Mouse (Mus musculus) heart, postnatal 0 days (tissue): ENCODE data around the gene Lrch4.
A peak's percentile ranks its signal among the peaks of the same experiment; 100 is the strongest.

Source experiments
- CTCF ChIP-seq: IDR thresholded peaks from 2 replicates; pipeline ENCODE4 v1.5.1; 2016; ENCODE audit warnings: antibody characterized with exemption, control low read depth, low read depth
- EP300 ChIP-seq: IDR thresholded peaks from 2 replicates; pipeline ENCODE4 v1.6.1; 2016; ENCODE audit warnings: antibody characterized with exemption, low read depth

DNA sequence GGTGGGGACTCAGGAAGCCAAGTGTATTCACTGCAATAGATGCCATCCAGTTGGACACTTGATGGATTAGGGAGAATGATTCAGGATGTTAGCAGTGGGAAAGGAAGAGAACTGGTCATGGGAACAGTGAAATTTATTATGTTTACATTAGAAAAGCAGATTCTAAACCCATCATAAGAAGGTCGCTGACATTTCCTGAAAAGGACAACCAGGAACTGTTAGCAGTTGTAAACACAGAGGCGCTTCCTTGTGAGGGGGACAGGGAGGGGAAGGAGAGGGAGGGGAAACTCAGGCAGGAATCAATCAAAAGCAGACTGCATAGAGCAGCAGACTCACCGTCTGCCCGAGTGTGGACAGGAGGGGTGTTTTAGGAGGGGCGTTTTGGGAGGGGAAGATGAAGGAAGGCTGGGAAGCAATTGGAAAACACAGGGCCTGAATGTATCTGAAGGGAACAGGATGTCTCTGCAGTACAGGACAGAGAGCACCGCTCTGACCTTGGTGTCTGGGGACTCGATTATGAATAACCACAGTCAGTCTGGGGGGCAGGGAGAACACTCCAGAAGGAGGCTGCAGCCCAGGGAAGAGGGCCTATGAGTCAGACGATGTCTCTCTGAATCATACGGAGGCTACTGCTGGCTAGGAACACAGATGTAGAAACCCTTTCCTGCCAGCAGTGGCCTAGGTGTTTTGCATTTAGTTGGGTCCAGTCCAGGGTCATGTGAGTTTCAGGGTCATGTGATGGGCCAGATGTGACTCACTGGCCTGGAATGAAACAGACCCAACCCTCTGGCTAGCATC, 42.7 kb downstream of the Lrch4 start:
- TF ChIP-seq CTCF (no peak), EP300 (peak; percentile 86; the same call in 1 of the 2 replicates)
